In genomic region chr7:29807046-29807445, GRCm38 (mm10) we compare ENCODE assay signal across 19 mouse cellular contexts.
"Had no signal": no experiment of that assay in that cellular context is flagged by ENCODE, and none has a peak within 500 bp of the region (broad histone marks: within the 10 kb centered on the region; RNA-seq: fewer than 3 reads in every experiment).

No protein-coding gene starts in this region.

- H3K4me3 ChIP-seq: midbrain, embryonic 10.5 days; midbrain, embryonic 12.5 days; myocyte; neural tube, embryonic 13.5 days; neural tube, embryonic 15.5 days; stomach, embryonic 15.5 days had no signal

- H3K27ac ChIP-seq: midbrain, embryonic 10.5 days; midbrain, embryonic 12.5 days; neural tube, embryonic 13.5 days; neural tube, embryonic 15.5 days; stomach, embryonic 15.5 days; stomach, postnatal 0 days had no signal

- H3K36me3 ChIP-seq: stomach, embryonic 15.5 days had no signal

- H3K27me3 ChIP-seq: midbrain, embryonic 12.5 days; neural tube, embryonic 13.5 days; neural tube, embryonic 15.5 days; stomach, embryonic 15.5 days had no signal

- H3K9me3 ChIP-seq: neural tube, embryonic 15.5 days; stomach, embryonic 15.5 days had no signal

- DNase-seq: lung, adult 18-20 months; lung, embryonic 14.5 days; lung, postnatal 10 days; lung, postnatal 4 days; midbrain, embryonic 14.5 days; retina, postnatal 1 day; right cerebral cortex, adult 18-20 months; right cerebral cortex, postnatal 25 days; right cerebral cortex, postnatal 4 days; thymus, adult 2 months; thymus, postnatal 25 days; thymus, postnatal 4 days had no signal

- H3K4me1 ChIP-seq: midbrain, embryonic 10.5 days; midbrain, embryonic 12.5 days; neural tube, embryonic 13.5 days; neural tube, embryonic 15.5 days; stomach, embryonic 15.5 days had no signal
